Mouse (Mus musculus): ENCODE measurements around the gene Gm17490. TPM values are rescaled to one million over a fixed set of nuclear protein-coding genes. Genes with fewer than 3 reads are reported as not detected.

Gene Gm17490
- polyA plus RNA-seq, 1 experiment from 2014 or later = not detected

DNA sequence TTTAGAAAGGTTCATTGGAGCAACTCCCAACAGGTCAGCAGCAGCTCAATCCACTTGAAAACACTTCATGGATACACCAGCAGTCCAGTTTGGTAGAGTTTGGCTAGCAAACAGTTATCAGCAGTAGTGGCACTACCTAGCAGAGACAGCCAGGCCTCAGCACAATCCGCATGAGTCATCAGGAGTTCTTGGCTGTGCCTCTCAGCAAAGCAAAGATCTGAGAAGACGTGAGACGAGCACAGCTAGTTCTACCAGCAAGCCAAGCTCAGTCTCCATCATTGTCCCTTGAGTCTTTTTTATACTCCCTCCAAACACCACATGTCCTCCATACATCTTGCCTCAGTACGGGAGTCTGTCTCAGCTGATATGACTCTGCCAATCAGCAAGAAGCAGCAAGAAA, 46.7 kb downstream of the Gm17490 start:
- WGBS = 95% methylated on average over 4 of the region's 4 CpGs
- Histone ChIP-seq H3K27ac (ENCODE audit: low read length) (no peak overlapping the region), H3K27me3 (ENCODE audit: control insufficient read depth, insufficient read depth, low read depth, low read length) (no peaks in the 10 kb centered on the region), H3K4me3 (ENCODE audit: low read depth, low read length) (no peak overlapping the region), H3K4me1 (ENCODE audit: control insufficient read depth, insufficient read depth, low read length) (no peaks in the 10 kb centered on the region), H3K9me3 (replicated peaks; ENCODE audit: control insufficient read depth, low read length, poor library complexity, severe bottlenecking) (no peaks in the 10 kb centered on the region), H3K4me2 (ENCODE audit: low read length) (no peak overlapping the region), H3K36me3 (ENCODE audit: control insufficient read depth, insufficient read depth, low read length) (peaks cover 7% of the 10 kb centered on the region), H3K9ac (ENCODE audit: low read depth, low read length) (no peak overlapping the region)
- ATAC-seq = no peak

DNA sequence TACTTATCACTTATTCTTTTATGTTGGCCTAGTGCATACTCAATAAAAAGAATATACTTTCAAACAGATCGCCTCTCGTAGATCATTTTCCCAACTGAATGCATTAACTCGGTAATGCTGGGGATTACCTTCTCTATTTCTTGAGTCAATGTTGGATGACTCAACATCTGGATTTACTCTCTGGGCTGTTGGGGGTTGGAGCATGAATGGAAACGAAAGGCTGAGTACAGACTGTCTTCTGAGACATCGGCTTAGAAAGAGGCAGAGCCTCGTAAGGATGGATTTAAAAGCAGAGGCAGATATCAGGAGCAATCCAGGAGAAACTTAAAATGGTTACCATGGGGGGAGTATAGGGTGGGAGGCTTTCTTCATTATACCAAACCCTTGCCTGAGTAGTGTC, 47.9 kb downstream of the Gm17490 start:
- H3K4me2 ChIP-seq (ENCODE audit: low read length) = no peak overlapping the region
- H3K9ac ChIP-seq (ENCODE audit: low read depth, low read length) = no peak overlapping the region
- H3K9me3 ChIP-seq (replicated peaks; ENCODE audit: control insufficient read depth, low read length, poor library complexity, severe bottlenecking) = no peaks in the 10 kb centered on the region
- H3K4me3 ChIP-seq (ENCODE audit: low read depth, low read length) = no peak overlapping the region
- H3K36me3 ChIP-seq (ENCODE audit: control insufficient read depth, insufficient read depth, low read length) = no peaks in the 10 kb centered on the region
- WGBS = 89% methylated on average over 6 of the region's 6 CpGs
- no peaks in the 10 kb centered on the region for H3K27me3 ChIP-seq (ENCODE audit: control insufficient read depth, insufficient read depth, low read depth, low read length)
- no peak overlapping the region for H3K27ac ChIP-seq (ENCODE audit: low read length)
- ATAC-seq = no peak
- H3K4me1 ChIP-seq (ENCODE audit: control insufficient read depth, insufficient read depth, low read length) = no peaks in the 10 kb centered on the region

Other genes with a start within 250 kb of the Gm17490 start
- gene Pfkfb3, start 72.2 kb downstream of the Gm17490 start, polyA plus RNA-seq (2015; fragmentation: Nextera tagmentation; extraction: Ambion mirVana) = 34.2 and 35.4 TPM in 2 replicates
- 132 TPM in 2 replicates for gene Rbm17, start 22.1 kb downstream of the Gm17490 start, polyA plus RNA-seq (2015; fragmentation: Nextera tagmentation; extraction: Ambion mirVana)
- gene Il2ra, start 16.5 kb upstream of the Gm17490 start, polyA plus RNA-seq (2015; fragmentation: Nextera tagmentation; extraction: Ambion mirVana) = 0.04 TPM in 1 of 2 replicates, not detected in the other
- gene Il15ra, start 79.0 kb upstream of the Gm17490 start, polyA plus RNA-seq (2015; fragmentation: Nextera tagmentation; extraction: Ambion mirVana) = 0.52 and 1.6 TPM in 2 replicates
- 128 and 139 TPM in 2 replicates for gene Fbh1, start 151.3 kb upstream of the Gm17490 start, polyA plus RNA-seq (2015; fragmentation: Nextera tagmentation; extraction: Ambion mirVana)
- gene Ankrd16, start 151.6 kb upstream of the Gm17490 start, polyA plus RNA-seq (2015; fragmentation: Nextera tagmentation; extraction: Ambion mirVana) = 47.8 and 50.3 TPM in 2 replicates